Mouse (Mus musculus) liver, embryonic 18 days (tissue): ENCODE data around the gene Rheb. TPM values are rescaled to one million over a fixed set of nuclear protein-coding genes. Genes with fewer than 3 reads are reported as not detected.

ENCODE experiments used
- polyA plus RNA-seq: library from polyadenylated mRNA; depleted of rRNA; stranded (reverse); fragments of >200 nt; gene quantifications from 2 replicates; pipeline ENCODE4 v1.2.3, GENCODE M21; 2012; rRNA removed

Gene Rheb
- polyA plus RNA-seq, result 30.5 TPM in 2 replicates

DNA sequence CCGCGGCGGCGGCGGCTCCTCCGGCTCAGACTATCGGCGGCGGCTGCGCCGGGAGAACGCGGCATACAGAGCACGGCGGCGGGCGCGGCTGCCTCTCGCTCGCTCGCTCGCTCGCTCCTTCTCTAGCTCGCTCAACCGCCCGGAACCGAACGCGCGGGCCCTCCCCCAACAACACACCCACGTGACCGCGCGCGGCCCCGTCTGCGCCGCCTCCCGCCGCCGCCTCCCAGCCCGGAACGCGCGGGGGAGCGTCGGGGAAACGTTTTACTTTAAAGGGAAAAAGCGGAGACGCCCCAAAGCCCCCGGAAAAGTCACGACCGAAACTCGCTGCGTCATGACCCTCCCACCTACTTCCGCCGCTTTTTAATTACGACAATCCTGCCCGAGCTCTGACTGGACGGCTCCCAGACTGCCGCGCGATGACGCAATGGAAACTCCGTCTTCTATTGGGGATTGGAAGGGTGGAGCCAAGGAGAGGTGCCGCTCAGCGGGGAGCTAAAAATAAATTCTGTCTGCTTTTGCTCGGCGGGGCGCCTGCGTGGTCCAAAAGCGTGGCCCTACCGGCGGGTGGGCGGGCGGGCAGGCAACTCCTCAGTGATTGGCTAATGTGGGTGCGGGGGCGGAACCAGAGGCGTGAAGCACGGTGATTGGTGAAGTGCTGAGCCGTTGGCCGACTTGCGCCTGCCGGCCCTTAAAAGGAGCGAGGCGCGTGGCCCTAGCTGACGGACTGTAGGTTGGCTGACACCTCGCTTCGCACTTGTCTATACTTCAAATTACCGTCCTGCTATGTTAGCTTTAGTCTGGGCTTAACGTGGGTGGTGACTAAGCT lies at the start of gene Rheb:
Gene Rheb, minus strand, starts transcription at position 351 of the 829 bp plus-strand sequence.

DNA sequence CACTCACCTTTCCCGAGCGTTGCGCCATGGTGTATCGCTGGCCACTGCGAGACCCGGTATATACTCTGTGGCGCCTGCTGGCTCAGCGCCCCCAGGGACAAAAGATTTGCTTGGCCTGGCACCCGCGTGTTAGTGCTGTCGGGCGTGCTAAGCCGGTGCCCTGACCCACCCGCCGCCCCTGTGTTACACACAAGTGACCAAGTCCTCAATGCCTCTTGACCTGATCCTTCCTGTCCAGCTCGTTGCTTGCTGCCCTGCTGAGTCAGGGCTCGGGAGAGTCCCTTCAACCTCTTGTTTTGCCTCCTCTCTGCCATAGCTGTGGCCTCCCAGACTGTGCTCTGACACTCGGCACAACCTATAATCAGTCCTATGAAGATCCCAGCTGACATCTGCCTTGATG lies 84.6 kb downstream of the Rheb start, which contains the start of gene Crygn:
Gene Crygn, minus strand, starts transcription at position 193 of the 400 bp plus-strand sequence.

Other genes with a start within 250 kb of the Rheb start
- 1.1 and 1.4 TPM in 2 replicates for gene Smarcd3, start 218.2 kb downstream of the Rheb start, polyA plus RNA-seq
- 15.7 and 16.5 TPM in 2 replicates for gene Nub1, start 157.1 kb downstream of the Rheb start, polyA plus RNA-seq
- 1.7 and 1.9 TPM in 2 replicates for gene Wdr86, start 111.9 kb downstream of the Rheb start, polyA plus RNA-seq
- 0.17 and 0.20 TPM in 2 replicates for gene Crygn, start 84.6 kb downstream of the Rheb start, polyA plus RNA-seq